Mouse (Mus musculus) lung, adult 10 weeks (tissue): ENCODE results near the gene Olfr1414. TPM values are rescaled to one million over a fixed set of nuclear protein-coding genes. Genes with fewer than 3 reads are reported as not detected.

Experiments used
- polyA plus RNA-seq: library from polyadenylated mRNA; stranded (reverse); fragments of 350-450 nt; fragmentation: Illumina TruSeq; extraction: RNeasy Lipid Tissue Mini Kit (QIAGEN cat#74804); gene quantifications from one replicate; pipeline ENCODE4 v1.2.3, GENCODE M21; 2014; ENCODE audit warnings: low read depth, low replicate concordance; ENCODE audit not compliant: insufficient read depth

The Olfr1414 gene
- polyA plus RNA-seq = not detected

DNA sequence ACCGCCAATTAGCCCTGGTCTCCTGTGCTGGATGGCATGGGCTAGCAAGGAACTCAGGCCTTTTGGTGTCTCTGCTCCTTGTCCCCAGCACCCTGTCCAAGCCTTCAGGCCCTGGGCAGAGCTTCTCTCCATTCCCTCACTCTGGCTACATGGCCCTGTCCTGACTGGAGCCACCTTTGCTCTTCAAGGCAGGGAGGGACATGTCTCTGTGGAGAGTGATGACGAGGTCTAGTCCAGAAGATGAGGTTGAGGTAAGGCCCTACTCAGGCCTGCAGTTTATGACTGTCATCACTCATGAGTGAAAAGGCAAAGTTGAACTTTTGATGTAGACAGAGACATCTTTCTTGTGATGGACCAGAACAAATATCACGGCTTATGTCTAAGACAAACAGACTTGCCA lies at the start of gene Olfr1414:
Gene Olfr1414, minus strand, starts transcription at position 101 of the 400 bp plus-strand sequence.

DNA sequence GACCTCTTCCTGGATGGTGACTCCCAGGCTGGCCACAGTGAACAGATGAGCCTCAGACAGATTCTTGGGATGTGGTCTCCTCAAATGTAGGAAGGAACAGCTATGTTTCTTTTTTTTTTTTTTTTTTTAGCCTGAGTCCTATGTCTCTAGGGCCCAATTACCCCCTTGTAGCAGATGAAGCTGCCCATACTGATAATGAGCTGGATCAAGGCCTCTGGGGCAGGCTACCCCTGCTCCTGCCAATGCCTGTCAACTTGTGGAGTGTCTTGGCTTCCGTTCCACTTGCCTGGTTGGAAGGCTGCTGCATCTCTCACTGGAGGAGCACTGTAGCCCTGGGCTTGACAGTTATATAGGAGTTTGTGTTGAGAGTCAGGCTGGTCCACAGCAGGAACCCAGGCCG lies 22.5 kb downstream of the Olfr1414 start, which contains the start of gene Olfr1415:
Gene Olfr1415, minus strand, starts transcription at position 101 of the 400 bp plus-strand sequence.

DNA sequence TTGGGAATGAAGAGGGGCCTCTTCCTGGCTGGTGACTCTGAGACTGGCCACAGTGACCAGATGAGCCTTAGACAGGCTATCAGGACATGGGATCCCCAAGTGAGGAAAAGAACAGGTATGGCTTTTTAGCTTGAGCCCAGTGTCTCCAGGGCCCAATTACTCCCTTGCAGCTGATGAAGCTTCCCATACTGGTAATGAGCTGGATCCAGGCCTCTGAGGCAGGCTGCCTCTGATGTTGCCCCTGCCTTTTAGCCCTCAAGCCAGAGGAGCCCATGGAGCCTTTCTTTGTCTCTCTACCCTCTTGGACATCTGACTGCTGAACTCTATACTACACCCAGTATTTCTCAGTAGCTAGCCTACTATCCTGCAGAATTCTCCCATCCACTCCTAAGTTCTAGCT lies 33.4 kb downstream of the Olfr1414 start, which contains the start of gene Olfr1416:
Gene Olfr1416, minus strand, starts transcription at position 101 of the 400 bp plus-strand sequence.

DNA sequence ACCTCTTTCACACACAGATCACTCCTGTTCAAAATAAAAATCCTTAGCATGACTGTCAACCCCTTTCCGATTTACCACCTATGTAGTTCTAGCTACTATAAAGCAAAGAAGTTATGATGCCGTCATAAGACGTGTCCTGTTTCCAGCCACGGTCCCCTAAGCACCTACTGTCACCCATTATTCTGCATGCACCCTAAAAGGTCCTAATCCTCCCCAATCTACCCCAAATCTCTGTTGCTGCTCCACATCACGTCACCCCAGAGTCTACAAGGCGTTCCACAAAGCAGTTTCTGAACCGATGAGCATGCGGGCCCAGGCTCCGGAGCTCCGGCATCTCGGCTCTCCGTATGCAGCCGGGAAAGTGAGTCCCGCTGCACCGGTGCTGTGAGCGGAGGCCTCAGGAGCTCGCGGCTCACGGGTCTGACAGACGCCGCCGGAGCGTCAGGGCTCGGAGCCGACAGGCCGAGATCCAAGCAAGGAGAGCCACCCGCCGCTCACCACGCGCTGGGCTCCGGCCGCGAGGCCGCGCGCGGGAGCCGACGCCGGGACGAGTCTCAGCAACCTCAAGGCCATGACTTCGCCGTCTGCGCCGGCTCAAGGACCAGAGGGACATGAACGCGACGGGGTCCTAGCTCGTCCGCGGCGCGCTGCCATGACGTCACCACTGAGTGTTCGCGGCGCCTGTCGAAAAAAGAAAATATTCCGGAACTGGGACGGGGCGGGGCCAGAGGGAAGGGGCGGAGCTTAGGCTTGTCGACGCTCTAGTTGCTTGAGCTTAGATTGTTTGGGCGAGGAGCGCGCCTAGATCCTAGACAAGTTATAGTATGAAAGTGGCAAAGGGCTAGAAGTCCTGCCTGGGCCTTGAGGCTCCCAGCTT lies 45.1 kb downstream of the Olfr1414 start, which contains the start of gene Ndufa10:
Gene Ndufa10, minus strand, starts transcription at position 696 of the 877 bp plus-strand sequence.

Other genes with a start within 250 kb of the Olfr1414 start
- gene Ndufa10, start 44.8 kb downstream of the Olfr1414 start, polyA plus RNA-seq = 51.2 TPM
- gene Olfr1416, start 33.5 kb downstream of the Olfr1414 start, polyA plus RNA-seq = not detected
- gene Olfr1415, start 22.6 kb downstream of the Olfr1414 start, polyA plus RNA-seq = not detected
- not detected for gene Olfr1413, start 52.7 kb upstream of the Olfr1414 start, polyA plus RNA-seq
- gene Olfr1412, start 67.1 kb upstream of the Olfr1414 start, polyA plus RNA-seq = not detected
- gene Olfr1411, start 75.8 kb upstream of the Olfr1414 start, polyA plus RNA-seq = not detected
- gene Olfr1410, start 87.1 kb upstream of the Olfr1414 start, polyA plus RNA-seq = not detected
- gene Olfr12, start 99.1 kb upstream of the Olfr1414 start, polyA plus RNA-seq = not detected
- gene Cops9, start 123.3 kb upstream of the Olfr1414 start, polyA plus RNA-seq = 368 TPM
- gene Otos, start 130.2 kb upstream of the Olfr1414 start, polyA plus RNA-seq = not detected